Mouse (Mus musculus): ENCODE measurements around the gene Lypd5.

DNA sequence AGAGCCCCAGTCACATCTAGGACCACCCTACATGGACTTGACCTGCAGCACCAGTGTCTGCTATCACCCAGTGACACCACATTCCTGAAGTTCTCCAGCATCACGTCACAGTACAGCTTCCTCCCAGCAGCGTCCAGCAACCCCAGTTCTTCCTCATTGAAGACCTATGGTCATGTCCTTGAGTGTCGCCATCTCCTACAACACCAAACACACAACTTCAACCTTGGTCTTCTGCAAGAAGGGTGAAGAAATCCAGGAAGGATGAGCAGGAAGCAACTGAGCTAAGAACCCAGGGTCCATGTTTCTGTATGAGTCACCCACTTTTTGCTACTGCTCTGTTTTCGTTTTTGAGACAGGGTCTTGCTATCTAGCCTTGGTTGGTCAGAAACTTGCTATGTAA is 26.4 kb upstream of the Lypd5 start:
- TF ChIP-seq CTCF (IDR thresholded peaks at IDR 0.05; ENCODE audit: low read depth, low read length) (no peak), POLR2A (IDR thresholded peaks at IDR 0.05; ENCODE audit: insufficient read depth, low read length) (no peak)

Data from ES-Bruce4 (cell line).